Mouse (Mus musculus): ENCODE data around the gene Isoc2a.

Gene Isoc2a

DNA sequence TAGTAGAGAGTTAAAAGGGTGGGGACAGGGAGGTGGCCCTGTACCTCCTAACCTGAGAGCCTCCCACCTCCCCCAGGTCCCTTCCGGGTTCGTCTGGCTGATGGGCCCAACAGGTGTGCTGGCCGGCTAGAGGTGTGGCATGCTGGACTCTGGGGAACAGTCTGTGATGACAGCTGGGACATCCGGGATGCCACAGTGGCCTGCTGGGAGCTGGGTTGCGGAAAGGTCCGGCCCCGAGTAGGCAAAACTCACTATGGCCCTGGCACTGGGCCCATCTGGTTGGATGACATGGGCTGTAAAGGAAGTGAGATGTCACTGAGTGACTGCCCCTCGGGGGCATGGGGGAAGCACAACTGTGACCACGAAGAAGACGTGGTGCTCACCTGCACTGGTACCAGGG lies 59.9 kb downstream of the Isoc2a start:
- DNase-seq (ENCODE audit: low read depth, low spot score): no peak

GRCm38 (mm10) chr7:4937392-4937791 lies 60.4 kb downstream of the Isoc2a start:
- no peak for DNase-seq (ENCODE audit: low read depth, low spot score)

GRCm38 (mm10) chr7:4938456-4938855 lies 61.5 kb downstream of the Isoc2a start:
- no peak for DNase-seq (ENCODE audit: low read depth, low spot score)

GRCm38 (mm10) chr7:4940068-4940479 lies 63.1 kb downstream of the Isoc2a start:
- DNase-seq (ENCODE audit: low read depth, low spot score): peak; percentile 77

DNA sequence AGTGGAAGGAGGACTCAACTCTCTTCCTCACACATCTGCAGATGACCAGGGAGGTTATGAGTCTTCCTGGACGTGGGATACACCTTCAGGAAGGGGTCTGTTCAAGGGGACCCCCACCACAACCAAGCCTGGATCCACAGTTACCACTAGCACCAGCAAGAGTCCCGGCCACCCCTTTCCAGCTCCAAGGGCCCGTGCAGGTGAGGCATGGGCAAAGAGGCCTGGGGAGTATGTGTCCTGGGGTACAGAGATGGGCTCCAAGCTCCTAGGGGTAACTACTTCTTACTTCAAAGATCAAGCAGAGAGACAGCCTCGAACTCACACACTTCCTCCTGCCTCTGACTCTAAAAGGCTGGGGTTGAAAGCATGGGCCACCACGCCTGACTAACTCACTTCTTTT lies 65.7 kb downstream of the Isoc2a start:
- no peak for DNase-seq (ENCODE audit: low read depth, low spot score)

DNA sequence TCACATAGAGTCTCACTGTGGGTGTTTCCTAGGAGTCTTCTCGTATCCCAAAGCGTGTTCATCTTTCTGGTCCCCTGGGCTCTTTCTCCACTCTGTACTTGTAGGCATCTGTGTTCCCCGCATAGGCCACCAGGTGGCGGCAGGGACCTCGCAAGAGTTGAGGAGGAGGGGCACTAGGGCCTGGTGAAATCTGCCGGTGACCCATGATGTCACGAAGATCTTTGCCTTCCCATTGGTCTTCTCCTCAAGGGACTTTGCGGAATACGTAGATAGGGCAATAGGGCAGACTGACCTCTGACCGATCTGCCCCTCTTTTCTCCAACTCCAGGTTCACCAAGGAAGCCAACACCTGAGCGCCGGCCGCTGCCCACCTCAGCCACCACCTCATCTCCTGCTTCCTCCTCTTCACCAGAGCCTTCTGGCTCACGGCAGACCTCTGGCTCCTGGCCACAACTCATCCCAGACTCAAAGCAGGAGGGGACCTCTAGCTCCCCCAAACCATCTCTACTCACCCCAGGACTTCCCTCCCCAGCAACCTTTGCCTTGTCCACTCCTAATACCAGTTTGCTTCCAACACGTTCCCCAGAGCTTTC lies 66.4 kb downstream of the Isoc2a start:
- peak; percentile 84 for DNase-seq (ENCODE audit: low read depth, low spot score)

Data from WW6 (cell line).